Mouse (Mus musculus): ENCODE data around the gene Kpna6. TPM values are rescaled to one million over a fixed set of nuclear protein-coding genes. Genes with fewer than 3 reads are reported as not detected.

Gene Kpna6
- total and polyA plus RNA-seq, 3 experiments: 15.9 to 66.5 (median 19.6) TPM

- H3K4me1 ChIP-seq (ENCODE audit: control insufficient read depth in 1 of 2, insufficient read depth in 2 of 2, low read length in 2 of 2): peaks cover 5 to 8% of the 10 kb centered on the region in 2 experiments
- peaks cover 6% of the 10 kb centered on the region; the same call in 1 of the 2 replicates for H3K79me2 ChIP-seq (ENCODE audit: control insufficient read depth, insufficient read depth, low read length, poor library complexity)
- no peaks in the 10 kb centered on the region for H3K27me3 ChIP-seq (ENCODE audit: control insufficient read depth in 1 of 2, insufficient read depth in 2 of 2, low read length in 2 of 2)
- peaks cover 0 to 8% of the 10 kb centered on the region in 2 experiments; a peak in 3 of 4 replicates for H3K36me3 ChIP-seq (ENCODE audit: control insufficient read depth in 1 of 2, insufficient read depth in 2 of 2, low read length in 2 of 2)
- H3K9ac ChIP-seq (ENCODE audit: control insufficient read depth, low read depth, low read length, poor library complexity, severe bottlenecking): no peak overlapping the region
- H3K27ac ChIP-seq (ENCODE audit: control insufficient read depth, low read depth, low read length): no peak overlapping the region
- TF ChIP-seq POLR2AphosphoS2 (IDR thresholded peaks at IDR 0.05; ENCODE audit: low read length): peak; percentile 73; the same call in 1 of the 2 replicates
- TF ChIP-seq RCOR1 (IDR thresholded peaks at IDR 0.05; ENCODE audit: low read depth, low read length): peak; percentile 70
- TF ChIP-seq TAL1 (IDR thresholded peaks at IDR 0.05; ENCODE audit: low read length): no peak
- H3K4me3 ChIP-seq (ENCODE audit: control insufficient read depth in 1 of 2, insufficient read depth in 1 of 2, low read depth in 2 of 2, low read length in 2 of 2): no peak overlapping the region
- H3K9me3 ChIP-seq (replicated peaks; ENCODE audit: insufficient read depth, low read length): no peaks in the 10 kb centered on the region
- DNase-seq (ENCODE audit: low read depth, low spot score): peak; percentile 46
Measured at GRCm38 (mm10) chr4:129700216-129700615, 27.6 kb upstream of the Kpna6 start.

DNA sequence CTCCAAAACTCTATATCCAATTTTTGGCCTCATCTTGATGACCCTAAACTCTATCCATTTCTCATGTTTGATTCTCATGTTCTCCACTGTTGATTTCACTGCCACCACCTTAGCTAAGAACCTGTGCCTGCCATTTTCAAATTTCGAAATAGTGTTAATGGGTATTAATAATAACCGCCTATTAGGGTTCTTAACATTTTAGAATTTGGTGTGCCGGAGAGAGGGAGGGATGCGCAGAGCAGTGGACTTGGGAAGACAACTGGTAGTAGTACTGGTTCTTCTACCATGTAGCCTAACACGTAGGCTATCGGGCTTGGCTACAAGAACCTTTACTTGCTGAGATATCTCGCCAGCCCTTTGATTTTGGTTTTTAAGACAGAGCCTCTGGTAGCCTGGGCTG, 24.6 kb upstream of the Kpna6 start:
- peak overlapping the region; percentile 92 for H3K9ac ChIP-seq (ENCODE audit: control insufficient read depth, low read depth, low read length, poor library complexity, severe bottlenecking)
- peak overlapping the region; percentile 82 for H3K27ac ChIP-seq (ENCODE audit: control insufficient read depth, low read depth, low read length)
- no peaks in the 10 kb centered on the region for H3K9me3 ChIP-seq (replicated peaks; ENCODE audit: insufficient read depth, low read length)
- H3K27me3 ChIP-seq (ENCODE audit: control insufficient read depth in 1 of 2, insufficient read depth in 2 of 2, low read length in 2 of 2): no peaks in the 10 kb centered on the region
- H3K36me3 ChIP-seq (ENCODE audit: control insufficient read depth in 1 of 2, insufficient read depth in 2 of 2, low read length in 2 of 2): peaks cover 0 to 8% of the 10 kb centered on the region in 2 experiments; a peak in 2 of 4 replicates
- TF ChIP-seq EP300 (IDR thresholded peaks at IDR 0.05; ENCODE audit: low read depth in 1 of 2, low read length in 2 of 2): peak in 1 of 2 experiments; percentile 46; a peak in 1 of 4 replicates
- no peak for TF ChIP-seq MYB (IDR thresholded peaks at IDR 0.05; ENCODE audit: low read depth, low read length)
- peaks cover 5 to 8% of the 10 kb centered on the region in 2 experiments for H3K4me1 ChIP-seq (ENCODE audit: control insufficient read depth in 1 of 2, insufficient read depth in 2 of 2, low read length in 2 of 2)
- no peak for DNase-seq (ENCODE audit: low read depth, low spot score)
- H3K79me2 ChIP-seq (ENCODE audit: control insufficient read depth, insufficient read depth, low read length, poor library complexity): peaks cover 6% of the 10 kb centered on the region; the same call in 1 of the 2 replicates
- H3K4me3 ChIP-seq (ENCODE audit: control insufficient read depth in 1 of 2, insufficient read depth in 1 of 2, low read depth in 2 of 2, low read length in 2 of 2): peak overlapping the region; percentile 70 to 83

DNA sequence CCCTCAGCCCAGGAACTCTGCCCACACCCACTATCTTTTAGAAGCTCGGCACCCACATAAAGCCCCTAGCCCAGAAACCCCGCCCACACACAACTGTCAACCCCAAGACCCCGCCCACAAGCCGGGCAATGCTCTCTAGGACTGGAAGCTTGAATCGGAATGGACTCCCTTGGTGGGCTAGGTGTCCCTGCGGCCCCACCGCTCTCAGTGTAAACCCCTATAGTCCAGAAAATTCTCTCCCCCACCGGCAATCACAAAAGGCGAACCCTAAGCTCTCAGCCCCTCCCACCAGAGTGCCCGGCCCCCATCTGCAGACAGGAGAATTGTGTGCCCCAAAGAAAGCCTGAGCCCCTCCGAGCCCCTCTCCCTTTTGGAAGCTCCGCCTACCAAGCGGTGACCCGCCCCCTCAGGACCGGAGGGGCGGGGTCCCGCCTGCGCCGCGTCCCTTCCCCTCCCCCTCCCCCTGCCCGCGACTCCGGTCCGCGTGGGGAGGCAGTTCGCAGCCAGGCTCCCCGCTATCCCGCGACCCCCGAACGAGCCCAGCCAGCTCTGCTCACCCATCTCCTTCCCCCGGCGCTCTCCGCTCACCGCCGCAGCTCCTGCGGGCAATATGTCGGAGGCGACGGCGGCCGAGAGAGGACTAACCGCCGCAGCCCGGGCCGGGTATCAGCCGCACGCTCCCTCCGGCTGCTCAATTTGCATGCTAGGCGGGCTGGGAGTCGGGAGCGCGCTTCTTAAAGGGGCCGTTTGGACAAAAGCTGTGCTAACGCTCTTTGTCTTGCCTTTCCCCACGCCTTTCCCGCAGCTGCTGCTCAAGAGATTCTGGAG, 23.8 kb upstream of the Kpna6 start, which contains the start of gene Tmem39b:
Gene Tmem39b (minus strand): TSS at position 681 of the 828 bp plus-strand sequence.
- H3K9me3 ChIP-seq (replicated peaks; ENCODE audit: insufficient read depth, low read length): no peaks in the 10 kb centered on the region
- peak; percentile 95 for DNase-seq (ENCODE audit: low read depth, low spot score)
- no peaks in the 10 kb centered on the region for H3K27me3 ChIP-seq (ENCODE audit: control insufficient read depth in 1 of 2, insufficient read depth in 2 of 2, low read length in 2 of 2)
- H3K36me3 ChIP-seq (ENCODE audit: control insufficient read depth in 1 of 2, insufficient read depth in 2 of 2, low read length in 2 of 2): peaks cover 0 to 8% of the 10 kb centered on the region in 2 experiments; a peak in 2 of 4 replicates
- H3K4me3 ChIP-seq (ENCODE audit: control insufficient read depth in 1 of 2, insufficient read depth in 1 of 2, low read depth in 2 of 2, low read length in 2 of 2): peak within 1 kb of the TSS; percentile 70 to 83
- H3K9ac ChIP-seq (ENCODE audit: control insufficient read depth, low read depth, low read length, poor library complexity, severe bottlenecking): peak within 1 kb of the TSS; percentile 92
- 0 out of 2 replicates have a peak, but pooled peaks have one; percentile 35 for TF ChIP-seq NRF1 (IDR thresholded peaks at IDR 0.05; ENCODE audit: insufficient read depth, low read depth, low read length, poor library complexity, severe bottlenecking)
- no peak for TF ChIP-seq MYB (IDR thresholded peaks at IDR 0.05; ENCODE audit: low read depth, low read length)
- peak; percentile 35; the same call in 1 of the 2 replicates for TF ChIP-seq MAX (IDR thresholded peaks at IDR 0.05; ENCODE audit: low read length)
- 0 out of 2 replicates have a peak, but pooled peaks have one; percentile 26 for TF ChIP-seq POLR2AphosphoS2 (IDR thresholded peaks at IDR 0.05; ENCODE audit: low read length)
- TF ChIP-seq BHLHE40 (IDR thresholded peaks at IDR 0.05; ENCODE audit: borderline replicate concordance, low read depth, low read length): 0 out of 2 replicates have a peak, but pooled peaks have one; percentile 11
- TF ChIP-seq SIN3A (IDR thresholded peaks at IDR 0.05; ENCODE audit: low read length): peak; percentile 82
- TF ChIP-seq JUND (IDR thresholded peaks at IDR 0.05; ENCODE audit: low read depth, low read length): no peak
- no peak for TF ChIP-seq USF1 (IDR thresholded peaks at IDR 0.05; ENCODE audit: low read depth, low read length)
- peak; percentile 59 for TF ChIP-seq TCF12 (IDR thresholded peaks at IDR 0.05; ENCODE audit: low read depth, low read length)
- TF ChIP-seq MAZ (IDR thresholded peaks at IDR 0.05; ENCODE audit: low read depth, low read length): peak; percentile 80; the same call in 1 of the 2 replicates
- TF ChIP-seq CTCF (IDR thresholded peaks at IDR 0.05 in 2 of 3, conservative IDR thresholded peaks at IDR 0.05 in 1 of 3; ENCODE audit: control insufficient read depth in 1 of 3, insufficient read depth in 1 of 3, low read depth in 2 of 3, low read length in 3 of 3, poor library complexity in 1 of 3, severe bottlenecking in 1 of 3): 0 out of 6 replicates have a peak, but pooled peaks of 1 of the 3 experiments have one; percentile 2
- peak; percentile 71 to 74; a peak in 3 of 4 replicates for TF ChIP-seq POLR2A (IDR thresholded peaks at IDR 0.05; ENCODE audit: control insufficient read depth in 1 of 2, insufficient read depth in 1 of 2, low read depth in 1 of 2, low read length in 2 of 2, poor library complexity in 1 of 2)
- TF ChIP-seq ETS1 (IDR thresholded peaks at IDR 0.05; ENCODE audit: low read depth, low read length): peak; percentile 26
- TF ChIP-seq HCFC1 (IDR thresholded peaks at IDR 0.05; ENCODE audit: low read depth, low read length): peak; percentile 78
- TF ChIP-seq KAT2A (conservative IDR thresholded peaks at IDR 0.05; ENCODE audit: low read depth, low read length): no peak
- TF ChIP-seq MXI1 (IDR thresholded peaks at IDR 0.05; ENCODE audit: low read depth, low read length): peak; percentile 68; the same call in 1 of the 2 replicates
- peak; percentile 68 for TF ChIP-seq NELFE (IDR thresholded peaks at IDR 0.05; ENCODE audit: low read depth, low read length)
- H3K4me1 ChIP-seq (ENCODE audit: control insufficient read depth in 1 of 2, insufficient read depth in 2 of 2, low read length in 2 of 2): peaks cover 5 to 8% of the 10 kb centered on the region in 2 experiments
- H3K27ac ChIP-seq (ENCODE audit: control insufficient read depth, low read depth, low read length): peak within 1 kb of the TSS; percentile 82
- peaks cover 6% of the 10 kb centered on the region; the same call in 1 of the 2 replicates for H3K79me2 ChIP-seq (ENCODE audit: control insufficient read depth, insufficient read depth, low read length, poor library complexity)

Data from MEL (cell line).